Mouse (Mus musculus) midbrain, embryonic 11.5 days (tissue): ENCODE measurements at regions not wholly inside any gene's neighbourhood (a gene's known extent, or its start where the extent isn't known, plus 50 kb on each side); places are given as distances from the start of the nearest gene placed in this dataset.
A peak's percentile ranks its signal among the peaks of the same experiment; 100 is the strongest.

ENCODE experiments used
- ATAC-seq: fragments of 200-750 bp; cut with Nextera tagmentation; 2 replicates; pipeline ENCODE4 v1.8.0; 2017; ENCODE audit warnings: moderate TSS enrichment, moderate library complexity; ENCODE audit not compliant: low FRiP score
- DNase-seq: peaks from one replicate; pipeline ENCODE4 v3.0.0; 2015; ENCODE audit warnings: low spot score; ENCODE audit errors: missing footprints
- H3K27ac ChIP-seq: fragments of 300-500 bp; sonication (generic); 2 replicates; pipeline ENCODE4 v1.5.1; 2014; ENCODE audit warnings: low read depth, low read length
- H3K27me3 ChIP-seq: fragments of 300-500 bp; sonication (generic); 2 replicates; pipeline ENCODE4 v1.6.1; 2014; ENCODE audit warnings: mild to moderate bottlenecking, low read length, moderate library complexity, mixed read lengths; ENCODE audit not compliant: control insufficient read depth, insufficient read depth
- H3K36me3 ChIP-seq: fragments of 300-500 bp; sonication (generic); 2 replicates; pipeline ENCODE4 v1.6.1; 2014; ENCODE audit warnings: mild to moderate bottlenecking, low read length, moderate library complexity, mixed read lengths; ENCODE audit not compliant: control insufficient read depth, insufficient read depth
- H3K4me1 ChIP-seq: fragments of 300-500 bp; sonication (generic); 2 replicates; pipeline ENCODE4 v1.6.1; 2014; ENCODE audit warnings: low read length; ENCODE audit not compliant: control insufficient read depth, insufficient read depth
- H3K4me2 ChIP-seq: fragments of 300-500 bp; sonication (generic); 2 replicates; pipeline ENCODE4 v1.6.1; 2014; ENCODE audit warnings: mild to moderate bottlenecking, moderate library complexity
- H3K4me3 ChIP-seq: fragments of 300-500 bp; sonication (generic); 2 replicates; pipeline ENCODE4 v1.5.1; 2014; ENCODE audit warnings: low read depth, low read length
- H3K9ac ChIP-seq: fragments of 300-500 bp; sonication (generic); 2 replicates; pipeline ENCODE4 v1.6.1; 2014; ENCODE audit warnings: low read length
- H3K9me3 ChIP-seq: fragments of 300-500 bp; sonication (generic); 2 replicates; pipeline ENCODE4 v1.6.1; 2016; ENCODE audit warnings: low read length; ENCODE audit not compliant: control insufficient read depth
- WGBS: fragments of 180-500 bp; shearing (Covaris S2); extraction: QIAGEN DNeasy Blood & Tissue Kit; methylation state at CpG from one replicate; pipeline ENCODE4 v1.1.7; 2014; 5-methylcytosine and 5-hydroxymethylcytosine counted together

GRCm38 (mm10) chr12:117439015-117439605, 77.2 kb upstream of the Rapgef5 start:
- Histone ChIP-seq H3K4me3 (no peak overlapping the region), H3K27me3 (no peaks in the 10 kb centered on the region), H3K27ac (no peak overlapping the region), H3K4me1 (no peaks in the 10 kb centered on the region), H3K9ac (no peak overlapping the region), H3K9me3 (no peaks in the 10 kb centered on the region), H3K4me2 (no peak overlapping the region), H3K36me3 (no peaks in the 10 kb centered on the region)
- ATAC-seq (no peak), DNase-seq (peak; percentile 37)
- 74% methylated on average over 11 of the region's 11 CpGs for WGBS

- no peaks in the 10 kb centered on the region for H3K9me3 ChIP-seq
- no peak overlapping the region for H3K27ac ChIP-seq
- H3K4me1 ChIP-seq = no peaks in the 10 kb centered on the region
- WGBS = 79% methylated on average over 4 of the region's 4 CpGs
- H3K27me3 ChIP-seq = no peaks in the 10 kb centered on the region
- H3K4me3 ChIP-seq = no peak overlapping the region
- no peak overlapping the region for H3K4me2 ChIP-seq
- ATAC-seq = no peak
- no peaks in the 10 kb centered on the region for H3K36me3 ChIP-seq
- H3K9ac ChIP-seq = no peak overlapping the region
- DNase-seq = no peak
Observed at GRCm38 (mm10) chr12:117444247-117444989, 71.9 kb upstream of the Rapgef5 start.

GRCm38 (mm10) chr12:117447223-117447622, 69.1 kb upstream of the Rapgef5 start:
- ATAC-seq (peak; percentile 71), DNase-seq (peak; percentile 85)
- H3K4me1 ChIP-seq = no peaks in the 10 kb centered on the region
- no peaks in the 10 kb centered on the region for H3K36me3 ChIP-seq
- no peaks in the 10 kb centered on the region for H3K9me3 ChIP-seq
- peak overlapping the region; percentile 19; the same call in 1 of the 2 replicates for H3K4me2 ChIP-seq
- 0 out of 2 replicates have a peak overlapping the region, but pooled peaks have one; percentile 4 for H3K4me3 ChIP-seq
- 22% methylated on average over 10 of the region's 10 CpGs for WGBS
- H3K27me3 ChIP-seq = no peaks in the 10 kb centered on the region
- H3K9ac ChIP-seq = no peak overlapping the region
- no peak overlapping the region for H3K27ac ChIP-seq

DNA sequence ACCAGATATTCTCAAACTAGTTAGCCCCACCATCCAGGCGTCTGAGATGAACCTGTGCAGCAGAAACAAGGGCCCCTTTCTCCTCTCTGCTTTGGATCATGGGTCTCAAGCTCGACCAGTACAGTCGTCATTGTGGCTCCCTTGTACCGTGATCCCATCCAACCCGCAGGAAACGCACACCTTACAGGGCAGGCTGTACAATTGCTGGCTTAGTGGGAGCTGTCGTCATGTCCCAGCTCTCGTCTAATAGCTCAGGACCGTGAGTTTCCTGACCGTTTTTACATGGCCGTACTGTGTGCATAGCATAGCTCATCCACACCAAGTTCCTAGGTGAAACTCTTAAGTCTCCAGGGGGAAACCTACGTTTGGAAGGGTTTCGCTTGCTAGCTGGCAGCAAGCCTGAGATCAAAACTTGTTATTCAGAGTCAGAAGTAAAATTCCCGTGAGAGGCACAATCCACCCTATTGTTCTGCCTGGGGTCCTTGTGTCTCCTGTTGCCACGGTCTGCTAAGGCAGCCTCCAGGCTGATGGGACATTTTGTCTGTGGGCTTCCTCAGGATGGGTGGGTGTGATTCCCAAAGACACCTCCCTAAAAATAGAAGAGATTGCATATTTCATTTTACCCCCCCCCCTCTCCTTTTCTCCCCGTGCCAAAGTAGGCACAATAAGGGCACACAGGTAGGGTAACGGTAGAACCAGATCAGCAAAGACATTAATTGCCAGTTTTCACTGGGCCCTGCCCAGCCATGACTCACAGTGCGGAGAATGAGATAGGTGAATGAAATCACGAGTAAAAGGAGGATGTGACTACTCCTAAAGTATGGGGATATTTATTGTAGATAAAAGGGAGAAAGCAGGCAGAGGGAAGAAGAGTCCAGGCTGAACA, 68.2 kb upstream of the Rapgef5 start:
- ATAC-seq (no peak), DNase-seq (peak; percentile 78)
- Histone ChIP-seq H3K9me3 (no peaks in the 10 kb centered on the region), H3K27me3 (no peaks in the 10 kb centered on the region), H3K36me3 (no peaks in the 10 kb centered on the region), H3K27ac (no peak overlapping the region), H3K4me1 (no peaks in the 10 kb centered on the region), H3K4me3 (no peak overlapping the region), H3K4me2 (no peak overlapping the region), H3K9ac (no peak overlapping the region)
- 68% methylated on average over 19 of the region's 19 CpGs for WGBS

- no peak overlapping the region for H3K4me2 ChIP-seq
- WGBS = 84% methylated on average over 2 of the region's 2 CpGs
- no peak overlapping the region for H3K4me3 ChIP-seq
- H3K9me3 ChIP-seq = no peaks in the 10 kb centered on the region
- H3K27ac ChIP-seq = no peak overlapping the region
- H3K9ac ChIP-seq = no peak overlapping the region
- DNase-seq (peak; percentile 57), ATAC-seq (no peak)
- no peaks in the 10 kb centered on the region for H3K4me1 ChIP-seq
- H3K36me3 ChIP-seq = no peaks in the 10 kb centered on the region
- H3K27me3 ChIP-seq = no peaks in the 10 kb centered on the region
Observed at GRCm38 (mm10) chr12:117449080-117449479, 67.2 kb upstream of the Rapgef5 start.

DNA sequence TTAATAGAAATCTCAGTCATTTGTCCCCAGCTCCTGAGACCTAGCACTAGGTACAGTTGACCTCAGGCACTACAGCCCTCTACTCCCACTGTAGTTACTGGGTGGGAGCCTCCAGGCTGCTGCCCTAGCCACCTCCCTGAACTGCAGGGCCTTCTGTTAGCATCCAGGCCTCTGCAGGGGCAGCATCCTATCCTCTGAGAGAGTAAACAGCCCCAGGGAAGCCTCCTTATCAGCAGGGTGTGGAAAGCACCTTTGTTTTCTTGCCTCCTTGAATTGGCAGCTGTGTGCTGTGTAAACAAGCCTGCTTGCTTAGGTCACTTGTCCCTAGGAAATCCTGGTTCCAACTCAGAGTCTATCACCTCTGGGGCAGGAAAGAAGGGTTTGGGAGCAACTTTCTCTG, 66.2 kb upstream of the Rapgef5 start:
- peak; percentile 66 for DNase-seq
- H3K27me3 ChIP-seq = no peaks in the 10 kb centered on the region
- H3K4me2 ChIP-seq = no peak overlapping the region
- no peaks in the 10 kb centered on the region for H3K9me3 ChIP-seq
- H3K4me3 ChIP-seq = no peak overlapping the region
- no peak for ATAC-seq
- H3K4me1 ChIP-seq = no peaks in the 10 kb centered on the region
- H3K27ac ChIP-seq = no peak overlapping the region
- no peak overlapping the region for H3K9ac ChIP-seq
- no peaks in the 10 kb centered on the region for H3K36me3 ChIP-seq

GRCm38 (mm10) chr12:117450871-117451270, 65.4 kb upstream of the Rapgef5 start:
- Histone ChIP-seq H3K4me1 (no peaks in the 10 kb centered on the region), H3K4me3 (no peak overlapping the region), H3K9me3 (no peaks in the 10 kb centered on the region), H3K4me2 (no peak overlapping the region), H3K9ac (no peak overlapping the region), H3K27ac (no peak overlapping the region), H3K27me3 (no peaks in the 10 kb centered on the region), H3K36me3 (no peaks in the 10 kb centered on the region)
- peak; percentile 73 for DNase-seq
- 52% methylated on average over 3 of the region's 3 CpGs for WGBS
- ATAC-seq = no peak

DNA sequence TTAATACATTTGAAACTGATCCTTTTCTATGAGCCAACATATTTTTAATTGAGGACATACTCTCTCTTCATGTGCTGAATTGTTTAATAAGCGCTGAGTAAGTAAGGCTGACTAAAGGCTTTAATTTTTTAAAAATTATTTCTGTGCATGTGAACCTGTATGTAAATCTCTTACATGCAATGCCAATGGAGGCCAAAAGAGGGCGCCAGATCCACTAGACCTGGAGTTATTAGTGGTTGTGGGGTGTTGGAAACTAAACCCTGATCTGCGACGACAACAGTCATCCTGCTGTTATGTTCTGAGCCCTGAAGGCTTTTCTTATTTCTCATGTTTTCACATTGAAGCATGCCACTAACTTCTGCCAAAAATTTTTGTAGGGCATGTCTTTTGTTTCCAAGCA, 64.8 kb upstream of the Rapgef5 start:
- DNase-seq = peak; percentile 85
- ATAC-seq = no peak
- Histone ChIP-seq H3K9me3 (no peaks in the 10 kb centered on the region), H3K4me3 (no peak overlapping the region), H3K27ac (no peak overlapping the region), H3K36me3 (no peaks in the 10 kb centered on the region), H3K27me3 (no peaks in the 10 kb centered on the region), H3K4me2 (no peak overlapping the region), H3K4me1 (no peaks in the 10 kb centered on the region), H3K9ac (no peak overlapping the region)
- 54% methylated on average over 4 of the region's 4 CpGs for WGBS

GRCm38 (mm10) chr12:117455800-117456199, 60.5 kb upstream of the Rapgef5 start:
- peak; percentile 49 for DNase-seq
- 79% methylated on average over 7 of the region's 7 CpGs for WGBS
- H3K27me3 ChIP-seq = no peaks in the 10 kb centered on the region
- H3K9me3 ChIP-seq = no peaks in the 10 kb centered on the region
- no peak overlapping the region for H3K27ac ChIP-seq
- H3K9ac ChIP-seq = no peak overlapping the region
- no peak for ATAC-seq
- H3K36me3 ChIP-seq = no peaks in the 10 kb centered on the region
- H3K4me1 ChIP-seq = peaks cover 2% of the 10 kb centered on the region; the same call in 1 of the 2 replicates
- no peak overlapping the region for H3K4me3 ChIP-seq
- no peak overlapping the region for H3K4me2 ChIP-seq
